Mouse (Mus musculus): Measurements from ENCODE around the gene Pknox1. TPM values are rescaled to one million over a fixed set of nuclear protein-coding genes. Genes with fewer than 3 reads are reported as not detected.
A peak's percentile ranks its signal among the peaks of the same experiment; 100 is the strongest.
"Not testable (repeated sequence)": the region's sequence is repeated elsewhere in the genome, so short reads cannot be mapped to it uniquely, and the experiment has no call there.

Pknox1 gene
- polyA plus RNA-seq, 1 experiment, result 19.3 TPM

- no peak overlapping the region for H3K4me3 ChIP-seq (replicated peaks; ENCODE audit: control insufficient read depth, low read depth, low read length)
- TF ChIP-seq POLR2A (IDR thresholded peaks at IDR 0.05; ENCODE audit: borderline replicate concordance, control insufficient read depth, low read depth, low read length) (no peak), CTCF (IDR thresholded peaks at IDR 0.05; ENCODE audit: control insufficient read depth, insufficient read depth, low read length) (peak; percentile 42; the same call in 1 of the 2 replicates)
- 64% methylated on average over 15 of the region's 15 CpGs for WGBS
- H3K4me1 ChIP-seq (ENCODE audit: control insufficient read depth, insufficient read depth, low read length), result no peaks in the 10 kb centered on the region
- H3K27ac ChIP-seq (ENCODE audit: control insufficient read depth, insufficient read depth, low read depth, low read length, poor library complexity), result no peak overlapping the region; the same call in 1 of the 2 replicates
Measured at GRCm38 (mm10) chr17:31529314-31529713, 35.2 kb upstream of the Pknox1 start.

- Histone ChIP-seq H3K4me1 (ENCODE audit: control insufficient read depth, insufficient read depth, low read length) (no peaks in the 10 kb centered on the region), H3K4me3 (replicated peaks; ENCODE audit: control insufficient read depth, low read depth, low read length) (no peak overlapping the region), H3K27ac (ENCODE audit: control insufficient read depth, insufficient read depth, low read depth, low read length, poor library complexity) (no peak overlapping the region)
- 90% methylated on average over 14 of the region's 14 CpGs for WGBS
- TF ChIP-seq POLR2A (IDR thresholded peaks at IDR 0.05; ENCODE audit: borderline replicate concordance, control insufficient read depth, low read depth, low read length), result no peak
- no peak for TF ChIP-seq CTCF (IDR thresholded peaks at IDR 0.05; ENCODE audit: control insufficient read depth, insufficient read depth, low read length)
Measured at GRCm38 (mm10) chr17:31531441-31532158, 32.9 kb upstream of the Pknox1 start.

GRCm38 (mm10) chr17:31532331-31532730, 32.2 kb upstream of the Pknox1 start:
- not testable (repeated sequence) for H3K4me1 ChIP-seq (ENCODE audit: control insufficient read depth, insufficient read depth, low read length); H3K4me3 ChIP-seq (replicated peaks; ENCODE audit: control insufficient read depth, low read depth, low read length); H3K27ac ChIP-seq (ENCODE audit: control insufficient read depth, insufficient read depth, low read depth, low read length, poor library complexity)
- WGBS, result 81% methylated on average over 4 of the region's 4 CpGs

- 73% methylated on average over 4 of the region's 4 CpGs for WGBS
- no peak overlapping the region for H3K27ac ChIP-seq (ENCODE audit: control insufficient read depth, insufficient read depth, low read depth, low read length, poor library complexity)
- no peaks in the 10 kb centered on the region for H3K4me1 ChIP-seq (ENCODE audit: control insufficient read depth, insufficient read depth, low read length)
- no peak overlapping the region for H3K4me3 ChIP-seq (replicated peaks; ENCODE audit: control insufficient read depth, low read depth, low read length)
- TF ChIP-seq CTCF (IDR thresholded peaks at IDR 0.05; ENCODE audit: control insufficient read depth, insufficient read depth, low read length), result no peak
- TF ChIP-seq POLR2A (IDR thresholded peaks at IDR 0.05; ENCODE audit: borderline replicate concordance, control insufficient read depth, low read depth, low read length), result no peak
Measured at GRCm38 (mm10) chr17:31535358-31535757, 29.2 kb upstream of the Pknox1 start.

- TF ChIP-seq POLR2A (IDR thresholded peaks at IDR 0.05; ENCODE audit: borderline replicate concordance, control insufficient read depth, low read depth, low read length), result no peak
- no peak for TF ChIP-seq CTCF (IDR thresholded peaks at IDR 0.05; ENCODE audit: control insufficient read depth, insufficient read depth, low read length)
- WGBS, result 32% methylated on average over 8 of the region's 8 CpGs
- no peak overlapping the region for H3K27ac ChIP-seq (ENCODE audit: control insufficient read depth, insufficient read depth, low read depth, low read length, poor library complexity)
- H3K4me3 ChIP-seq (replicated peaks; ENCODE audit: control insufficient read depth, low read depth, low read length), result no peak overlapping the region
- H3K4me1 ChIP-seq (ENCODE audit: control insufficient read depth, insufficient read depth, low read length), result no peaks in the 10 kb centered on the region
Measured at GRCm38 (mm10) chr17:31535871-31536629, 28.5 kb upstream of the Pknox1 start.

GRCm38 (mm10) chr17:31540101-31540500, 24.4 kb upstream of the Pknox1 start:
- TF ChIP-seq CTCF (IDR thresholded peaks at IDR 0.05; ENCODE audit: control insufficient read depth, insufficient read depth, low read length), result no peak
- TF ChIP-seq POLR2A (IDR thresholded peaks at IDR 0.05; ENCODE audit: borderline replicate concordance, control insufficient read depth, low read depth, low read length), result no peak
- no peaks in the 10 kb centered on the region; the same call in 1 of the 2 replicates for H3K4me1 ChIP-seq (ENCODE audit: control insufficient read depth, insufficient read depth, low read length)
- no peak overlapping the region for H3K27ac ChIP-seq (ENCODE audit: control insufficient read depth, insufficient read depth, low read depth, low read length, poor library complexity)
- 60% methylated on average over 3 of the region's 3 CpGs for WGBS
- H3K4me3 ChIP-seq (replicated peaks; ENCODE audit: control insufficient read depth, low read depth, low read length), result no peak overlapping the region

- WGBS, result 71% methylated on average over 4 of the region's 4 CpGs
- TF ChIP-seq CTCF (IDR thresholded peaks at IDR 0.05; ENCODE audit: control insufficient read depth, insufficient read depth, low read length) (no peak), POLR2A (IDR thresholded peaks at IDR 0.05; ENCODE audit: borderline replicate concordance, control insufficient read depth, low read depth, low read length) (no peak)
Measured at GRCm38 (mm10) chr17:31540809-31541459, 23.6 kb upstream of the Pknox1 start.

GRCm38 (mm10) chr17:31541460-31541831, 23.1 kb upstream of the Pknox1 start:
- 81% methylated on average over 6 of the region's 6 CpGs for WGBS
- Histone ChIP-seq H3K4me1 (ENCODE audit: control insufficient read depth, insufficient read depth, low read length) (no peaks in the 10 kb centered on the region; the same call in 1 of the 2 replicates), H3K4me3 (replicated peaks; ENCODE audit: control insufficient read depth, low read depth, low read length) (no peak overlapping the region), H3K27ac (ENCODE audit: control insufficient read depth, insufficient read depth, low read depth, low read length, poor library complexity) (no peak overlapping the region)
- TF ChIP-seq POLR2A (IDR thresholded peaks at IDR 0.05; ENCODE audit: borderline replicate concordance, control insufficient read depth, low read depth, low read length) (no peak), CTCF (IDR thresholded peaks at IDR 0.05; ENCODE audit: control insufficient read depth, insufficient read depth, low read length) (no peak)

More at GRCm38 (mm10) chr17:31540809-31541459, 23.6 kb upstream of the Pknox1 start:
- no peaks in the 10 kb centered on the region; the same call in 1 of the 2 replicates for H3K4me1 ChIP-seq (ENCODE audit: control insufficient read depth, insufficient read depth, low read length)
- no peak overlapping the region for H3K27ac ChIP-seq (ENCODE audit: control insufficient read depth, insufficient read depth, low read depth, low read length, poor library complexity)
- H3K4me3 ChIP-seq (replicated peaks; ENCODE audit: control insufficient read depth, low read depth, low read length), result no peak overlapping the region

Data from bone marrow, adult 2 months (tissue).